Mouse (Mus musculus): ENCODE data around the gene Samhd1. TPM values are rescaled to one million over a fixed set of nuclear protein-coding genes. Genes with fewer than 3 reads are reported as not detected.

Gene Samhd1
- polyA plus RNA-seq, 1 experiment from 2014 or later = 37.0 TPM

GRCm38 (mm10) chr2:157066731-157067430 lies 68.2 kb downstream of the Samhd1 start:
- no peak overlapping the region for H3K27ac ChIP-seq (ENCODE audit: low read depth)
- DNase-seq (no peak), ATAC-seq (ENCODE audit: insufficient read depth) (no peak)
- peaks cover 61% of the 10 kb centered on the region for H3K4me1 ChIP-seq (ENCODE audit: insufficient read depth)
- H3K4me2 ChIP-seq = no peak overlapping the region
- TF ChIP-seq CTCF (IDR thresholded peaks at IDR 0.05; ENCODE audit: low read depth) = no peak
- H3K9ac ChIP-seq = no peak overlapping the region
- peaks cover 13% of the 10 kb centered on the region; the same call in 1 of the 2 replicates for H3K36me3 ChIP-seq (ENCODE audit: insufficient read depth)
- no peaks in the 10 kb centered on the region for H3K27me3 ChIP-seq (ENCODE audit: insufficient read depth, low read length)
- WGBS = 80% methylated on average over 7 of the region's 7 CpGs
- no peaks in the 10 kb centered on the region for H3K9me3 ChIP-seq (ENCODE audit: low read depth, low read length)
- no peak overlapping the region for H3K4me3 ChIP-seq (ENCODE audit: low read depth, low read length)

DNA sequence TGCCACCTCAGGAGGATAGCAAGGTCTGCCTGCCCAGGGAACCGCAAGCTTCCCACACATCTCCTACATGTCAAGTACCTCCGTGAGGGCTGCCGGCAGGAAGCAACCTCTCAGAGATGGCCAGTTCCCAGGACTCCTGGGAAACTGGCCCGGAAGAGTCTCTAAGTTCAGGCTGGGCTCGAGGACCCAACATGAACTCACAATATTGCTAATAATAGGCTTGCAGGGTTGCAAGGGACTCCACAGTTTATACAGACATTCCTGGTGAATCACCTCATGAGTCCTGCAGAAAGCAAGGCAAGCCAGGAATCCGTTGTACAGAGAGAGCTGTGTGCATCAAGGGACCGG lies 69.2 kb downstream of the Samhd1 start:
- Histone ChIP-seq H3K36me3 (ENCODE audit: insufficient read depth) (peaks cover 17% of the 10 kb centered on the region; the same call in 1 of the 2 replicates), H3K4me1 (ENCODE audit: insufficient read depth) (peaks cover 51% of the 10 kb centered on the region), H3K9ac (no peak overlapping the region), H3K27ac (ENCODE audit: low read depth) (no peak overlapping the region), H3K9me3 (ENCODE audit: low read depth, low read length) (no peaks in the 10 kb centered on the region), H3K4me3 (ENCODE audit: low read depth, low read length) (no peak overlapping the region), H3K27me3 (ENCODE audit: insufficient read depth, low read length) (no peaks in the 10 kb centered on the region), H3K4me2 (no peak overlapping the region)
- ATAC-seq (ENCODE audit: insufficient read depth) = no peak
- 48% methylated on average over 7 of the region's 7 CpGs for WGBS
- no peak for DNase-seq
- no peak for TF ChIP-seq CTCF (IDR thresholded peaks at IDR 0.05; ENCODE audit: low read depth)

- Histone ChIP-seq H3K36me3 (ENCODE audit: insufficient read depth) (peaks cover 23% of the 10 kb centered on the region), H3K4me1 (ENCODE audit: insufficient read depth) (peaks cover 45% of the 10 kb centered on the region), H3K4me3 (ENCODE audit: low read depth, low read length) (no peak overlapping the region), H3K27ac (ENCODE audit: low read depth) (no peak overlapping the region), H3K27me3 (ENCODE audit: insufficient read depth, low read length) (no peaks in the 10 kb centered on the region), H3K9ac (peak overlapping the region; percentile 14), H3K4me2 (no peak overlapping the region), H3K9me3 (ENCODE audit: low read depth, low read length) (no peaks in the 10 kb centered on the region)
- ATAC-seq (ENCODE audit: insufficient read depth) (no peak), DNase-seq (no peak)
- no peak for TF ChIP-seq CTCF (IDR thresholded peaks at IDR 0.05; ENCODE audit: low read depth)
- WGBS = 77% methylated on average over 14 of the region's 14 CpGs
Measured at GRCm38 (mm10) chr2:157064978-157065878, 69.8 kb downstream of the Samhd1 start.

DNA sequence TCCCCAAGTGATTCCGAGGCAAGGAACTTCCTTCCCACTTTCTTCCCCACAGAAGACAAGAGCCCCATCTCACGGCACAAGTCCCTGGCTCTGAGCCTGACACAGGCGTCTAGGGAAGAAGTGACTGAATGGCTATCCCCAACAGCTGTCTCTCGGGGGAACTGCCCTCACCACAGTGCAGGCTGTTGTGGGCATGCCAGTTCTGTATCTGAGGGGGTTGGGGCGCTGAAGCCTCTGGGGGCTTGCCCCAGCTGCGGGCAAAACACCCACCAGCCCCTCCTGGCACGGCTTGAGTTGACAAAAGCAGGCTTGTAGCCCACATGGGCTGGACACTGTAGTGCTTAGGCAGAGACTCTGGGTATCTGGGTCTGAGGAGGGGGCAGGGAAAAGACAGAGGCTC lies 70.9 kb downstream of the Samhd1 start:
- Histone ChIP-seq H3K4me3 (ENCODE audit: low read depth, low read length) (no peak overlapping the region), H3K27me3 (ENCODE audit: insufficient read depth, low read length) (no peaks in the 10 kb centered on the region), H3K4me2 (peak overlapping the region; percentile 20; the same call in 1 of the 2 replicates), H3K27ac (ENCODE audit: low read depth) (peak overlapping the region; percentile 9; the same call in 1 of the 2 replicates), H3K9me3 (ENCODE audit: low read depth, low read length) (no peaks in the 10 kb centered on the region), H3K9ac (0 out of 2 replicates have a peak overlapping the region, but pooled peaks have one; percentile 5), H3K36me3 (ENCODE audit: insufficient read depth) (peaks cover 34% of the 10 kb centered on the region), H3K4me1 (ENCODE audit: insufficient read depth) (peaks cover 37% of the 10 kb centered on the region)
- ATAC-seq (ENCODE audit: insufficient read depth) (peak; percentile 40; the same call in 1 of the 2 replicates), DNase-seq (peak; percentile 59)
- 45% methylated on average over 7 of the region's 7 CpGs for WGBS
- TF ChIP-seq CTCF (IDR thresholded peaks at IDR 0.05; ENCODE audit: low read depth) = no peak

DNA sequence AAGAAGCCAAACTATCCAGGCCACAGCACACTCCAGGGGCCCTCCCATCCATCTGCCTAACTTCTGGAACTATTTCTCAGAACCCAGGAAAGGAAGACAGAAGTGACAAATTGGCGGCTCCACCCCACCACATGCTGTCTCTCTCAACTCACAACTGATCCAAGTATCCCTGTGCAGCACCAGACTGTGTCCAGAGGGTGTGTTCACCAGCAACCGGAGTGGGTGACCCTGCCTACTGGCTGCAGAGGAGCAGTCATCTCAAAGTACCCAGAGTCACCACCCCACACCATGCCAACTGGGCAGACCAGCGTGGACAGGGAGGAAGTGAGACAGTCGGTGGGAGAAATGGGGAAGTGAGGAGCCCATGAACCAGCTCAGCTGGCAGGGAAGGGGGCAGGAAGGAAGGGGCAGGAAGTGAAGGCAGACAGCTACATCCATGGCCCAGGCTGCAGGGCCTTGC lies 71.8 kb downstream of the Samhd1 start:
- H3K27ac ChIP-seq (ENCODE audit: low read depth) = 0 out of 2 replicates have a peak overlapping the region, but pooled peaks have one; percentile 9
- peaks cover 37% of the 10 kb centered on the region for H3K36me3 ChIP-seq (ENCODE audit: insufficient read depth)
- TF ChIP-seq CTCF (IDR thresholded peaks at IDR 0.05; ENCODE audit: low read depth) = no peak
- H3K9me3 ChIP-seq (ENCODE audit: low read depth, low read length) = no peaks in the 10 kb centered on the region
- H3K4me2 ChIP-seq = no peak overlapping the region
- H3K27me3 ChIP-seq (ENCODE audit: insufficient read depth, low read length) = no peaks in the 10 kb centered on the region
- ATAC-seq (ENCODE audit: insufficient read depth) = no peak
- H3K4me3 ChIP-seq (ENCODE audit: low read depth, low read length) = no peak overlapping the region
- 54% methylated on average over 4 of the region's 4 CpGs for WGBS
- peaks cover 36% of the 10 kb centered on the region for H3K4me1 ChIP-seq (ENCODE audit: insufficient read depth)
- no peak overlapping the region for H3K9ac ChIP-seq
- no peak for DNase-seq

- TF ChIP-seq CTCF (IDR thresholded peaks at IDR 0.05; ENCODE audit: low read depth) = no peak
- peaks cover 30% of the 10 kb centered on the region for H3K4me1 ChIP-seq (ENCODE audit: insufficient read depth)
- DNase-seq (no peak), ATAC-seq (ENCODE audit: insufficient read depth) (no peak)
- no peak overlapping the region for H3K9ac ChIP-seq
- no peak overlapping the region for H3K4me2 ChIP-seq
- no peaks in the 10 kb centered on the region for H3K27me3 ChIP-seq (ENCODE audit: insufficient read depth, low read length)
- no peak overlapping the region for H3K27ac ChIP-seq (ENCODE audit: low read depth)
- 81% methylated on average over 11 of the region's 11 CpGs for WGBS
- H3K4me3 ChIP-seq (ENCODE audit: low read depth, low read length) = no peak overlapping the region
- peaks cover 55% of the 10 kb centered on the region for H3K36me3 ChIP-seq (ENCODE audit: insufficient read depth)
- no peaks in the 10 kb centered on the region for H3K9me3 ChIP-seq (ENCODE audit: low read depth, low read length)
Measured at GRCm38 (mm10) chr2:157060557-157061305, 74.3 kb downstream of the Samhd1 start.

Data from lung, embryonic 14.5 days (tissue).